ENCODE assay signal across 9 mouse cellular contexts in the genomic region with DNA sequence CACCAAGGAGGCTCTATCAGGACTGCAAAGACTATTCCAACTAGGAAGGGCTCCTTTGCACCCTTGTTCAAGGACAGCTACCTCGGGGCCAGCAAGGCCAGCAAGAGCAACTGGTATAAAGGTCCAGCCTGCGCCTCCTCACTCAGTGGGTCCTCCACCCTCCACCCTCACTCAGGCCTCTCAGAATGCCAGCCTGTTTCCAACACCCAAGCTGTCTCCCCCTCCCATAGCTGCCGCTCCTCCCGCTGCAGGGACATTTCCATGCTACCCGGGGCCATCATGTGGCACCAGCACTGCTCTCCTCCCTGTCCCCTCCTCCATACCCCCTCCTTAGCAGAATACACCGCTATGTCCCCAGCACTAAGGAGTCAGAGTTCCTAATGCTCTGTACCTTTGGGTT. TPM values are rescaled to one million over a fixed set of nuclear protein-coding genes. Genes with fewer than 3 reads are reported as not detected.
DNase-seq lines count a peak whose midpoint lies in the region; ATAC-seq lines count a peak whose summit lies in the region.
"Had no signal": no experiment of that assay in that cellular context is flagged by ENCODE, and none has a peak within 500 bp of the region (broad histone marks: within the 10 kb centered on the region; RNA-seq: fewer than 3 reads in every experiment).

No protein-coding gene starts in this region.

- H3K4me3 ChIP-seq in kidney, embryonic 16.5 days (ENCODE audit: low read length), result no peak overlapping the region
- peak overlapping the region; percentile 34; the same call in 1 of the 2 replicates for H3K4me3 ChIP-seq in hindbrain, embryonic 11.5 days (ENCODE audit: low read depth, low read length)
- peak overlapping the region; percentile 68 for H3K4me3 ChIP-seq in midbrain, embryonic 16.5 days (ENCODE audit: low read depth, low read length)
- H3K4me3 ChIP-seq: erythroblast, embryonic 14.5 days had no signal

- 0 out of 2 replicates have a peak overlapping the region, but pooled peaks have one; percentile 57 for H3K4me2 ChIP-seq in kidney, embryonic 16.5 days (replicated peaks; ENCODE audit: low read depth, low read length)
- H3K4me2 ChIP-seq in hindbrain, embryonic 11.5 days (replicated peaks; ENCODE audit: low read depth, low read length), result no peak overlapping the region; the same call in 1 of the 2 replicates
- peak overlapping the region; percentile 80 for H3K4me2 ChIP-seq in midbrain, embryonic 16.5 days (ENCODE audit: low read length)

- no peak overlapping the region for H3K9ac ChIP-seq in kidney, embryonic 16.5 days (replicated peaks; ENCODE audit: low read length)
- H3K9ac ChIP-seq in hindbrain, embryonic 11.5 days (ENCODE audit: low read depth, low read length), result no peak overlapping the region
- peak overlapping the region; percentile 80 for H3K9ac ChIP-seq in midbrain, embryonic 16.5 days (ENCODE audit: low read depth, low read length)

- 10% methylated on average over 6 of the region's 6 CpGs for WGBS in kidney, embryonic 16.5 days
- WGBS in hindbrain, embryonic 11.5 days, result 21% methylated on average over 6 of the region's 6 CpGs
- 10% methylated on average over 6 of the region's 6 CpGs for WGBS in midbrain, embryonic 16.5 days

- no peak overlapping the region for H3K27ac ChIP-seq in kidney, embryonic 16.5 days (ENCODE audit: low read length)
- H3K27ac ChIP-seq in hindbrain, embryonic 11.5 days (ENCODE audit: low read depth, low read length), result no peak overlapping the region
- H3K27ac ChIP-seq in midbrain, embryonic 16.5 days (ENCODE audit: low read length), result peak overlapping the region; percentile 76

- 0 out of 2 replicates have a peak, but pooled peaks have one; percentile 34 for ATAC-seq in cerebellum, adult (ENCODE audit: insufficient number of reproducible peaks, low FRiP score, low TSS enrichment)
- no peak for ATAC-seq in kidney, embryonic 16.5 days (ENCODE audit: low FRiP score, low TSS enrichment)
- ATAC-seq in hindbrain, embryonic 11.5 days (ENCODE audit: low FRiP score), result 0 out of 2 replicates have a peak, but pooled peaks have one; percentile 5
- ATAC-seq in midbrain, embryonic 16.5 days, result peak; percentile 41

- no peak for DNase-seq in cerebellum, adult 11-12 months
- no peak for DNase-seq in kidney, postnatal 4 days
- DNase-seq in hindbrain, embryonic 11.5 days (ENCODE audit: low spot score), result no peak
- DNase-seq in adrenal gland, adult 2 months, result no peak
- no peak for DNase-seq in thymus, postnatal 25 days

- H3K9me3 ChIP-seq in kidney, embryonic 16.5 days (ENCODE audit: low read length), result no peaks in the 10 kb centered on the region
- no peaks in the 10 kb centered on the region for H3K9me3 ChIP-seq in hindbrain, embryonic 11.5 days (ENCODE audit: control insufficient read depth, low read length)
- H3K9me3 ChIP-seq in midbrain, embryonic 16.5 days (replicated peaks; ENCODE audit: control insufficient read depth, low read length, poor library complexity, severe bottlenecking), result no peaks in the 10 kb centered on the region

- no peaks in the 10 kb centered on the region for H3K36me3 ChIP-seq in kidney, embryonic 16.5 days (ENCODE audit: insufficient read depth, low read length)
- no peaks in the 10 kb centered on the region for H3K36me3 ChIP-seq in hindbrain, embryonic 11.5 days (ENCODE audit: control insufficient read depth, insufficient read depth, low read length)
- H3K36me3 ChIP-seq in midbrain, embryonic 16.5 days (ENCODE audit: control insufficient read depth, insufficient read depth, low read length), result no peaks in the 10 kb centered on the region

- peaks cover 29% of the 10 kb centered on the region for H3K4me1 ChIP-seq in kidney, embryonic 16.5 days (ENCODE audit: insufficient read depth, low read length)
- H3K4me1 ChIP-seq in hindbrain, embryonic 11.5 days (replicated peaks; ENCODE audit: control insufficient read depth, insufficient read depth, low read length), result peaks cover 2% of the 10 kb centered on the region; the same call in 1 of the 2 replicates
- H3K4me1 ChIP-seq in midbrain, embryonic 16.5 days (ENCODE audit: control insufficient read depth, insufficient read depth, low read length), result peaks cover 29% of the 10 kb centered on the region

- peaks cover 52% of the 10 kb centered on the region for H3K27me3 ChIP-seq in kidney, embryonic 16.5 days (ENCODE audit: insufficient read depth, low read length)
- H3K27me3 ChIP-seq in hindbrain, embryonic 11.5 days (ENCODE audit: control insufficient read depth, insufficient read depth, low read length), result peaks cover 33% of the 10 kb centered on the region
- H3K27me3 ChIP-seq in midbrain, embryonic 16.5 days (ENCODE audit: control insufficient read depth, insufficient read depth, low read depth, low read length), result no peaks in the 10 kb centered on the region

RNA-seq across cellular contexts. Expression of gene Lrtm2, which starts 0.6 kb away (rescaled TPM):
- polyA plus RNA-seq in kidney, embryonic 16.5 days (2015; fragmentation: Nextera tagmentation; extraction: Ambion mirVana), result 0.13 and 0.49 TPM in 2 replicates
- 0.14 TPM in 1 of 2 replicates, not detected in the other for polyA plus RNA-seq in hindbrain, embryonic 11.5 days (2014; fragmentation: Nextera tagmentation; extraction: Ambion mirVana)
- 13.0 and 16.9 TPM in 2 replicates for polyA plus RNA-seq in midbrain, embryonic 16.5 days (2015; fragmentation: Nextera tagmentation; extraction: Ambion mirVana)
- total RNA-seq in adrenal gland, adult 2 months (2021), result under 1 TPM in 1 of 2 experiments, not detected in 1; 0.28 TPM
- 0.13 TPM in 1 of 2 replicates, not detected in the other for polyA plus RNA-seq in adrenal gland, adult 2 months (2012; rRNA removed)
- polyA plus RNA-seq: erythroblast, embryonic 14.5 days had no signal
